ENCODE assay signal across 8 mouse cellular contexts in the genomic region with DNA sequence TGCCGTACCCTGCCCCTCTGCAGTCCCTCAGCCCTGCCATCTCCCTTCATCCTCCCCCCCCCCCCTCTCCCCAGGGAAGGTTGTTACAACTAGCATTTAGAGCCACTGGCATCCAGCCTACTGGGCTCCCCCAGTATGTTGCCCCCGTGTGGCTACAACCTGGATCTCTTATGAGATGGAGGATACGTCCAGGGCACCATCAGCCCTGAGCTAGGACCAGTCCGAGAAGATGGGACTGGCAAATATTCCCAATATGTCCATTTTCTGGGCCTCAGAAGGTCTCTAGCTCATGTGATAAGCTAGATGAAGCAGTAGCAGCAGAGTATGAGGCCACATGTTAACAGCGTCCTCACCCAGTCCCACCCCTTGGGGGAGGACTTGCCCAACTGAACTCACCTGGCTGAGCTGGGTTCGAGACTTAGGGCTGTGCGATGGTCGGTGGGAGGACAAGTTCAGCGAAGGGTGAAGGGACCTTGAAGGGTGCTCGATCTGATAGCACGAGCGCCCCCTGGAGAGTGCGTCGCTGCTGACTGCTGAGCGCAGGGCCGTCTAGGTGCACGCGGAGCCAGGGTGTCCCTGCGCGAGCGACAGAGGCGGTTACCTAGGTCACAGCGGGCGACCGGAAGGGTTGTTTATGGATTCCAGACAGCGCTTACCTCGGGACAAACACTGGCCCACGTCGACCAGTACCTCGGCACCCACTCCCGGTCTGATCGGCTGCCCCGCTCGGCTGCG. TPM values are rescaled to one million over a fixed set of nuclear protein-coding genes. Genes with fewer than 3 reads are reported as not detected.
DNase-seq lines count a peak whose midpoint lies in the region; ATAC-seq and TF ChIP-seq lines count a peak whose summit lies in the region.

No protein-coding gene starts in this region.

- no peaks in the 10 kb centered on the region for H3K9me3 ChIP-seq in embryonic facial prominence, embryonic 15.5 days (replicated peaks)
- H3K9me3 ChIP-seq in limb, embryonic 13.5 days, result no peaks in the 10 kb centered on the region
- H3K9me3 ChIP-seq in midbrain, embryonic 15.5 days, result no peaks in the 10 kb centered on the region

- peak overlapping the region; percentile 95 for H3K4me2 ChIP-seq in embryonic facial prominence, embryonic 15.5 days (replicated peaks)
- peak overlapping the region; percentile 85 for H3K4me2 ChIP-seq in limb, embryonic 13.5 days (replicated peaks)
- H3K4me2 ChIP-seq in midbrain, embryonic 15.5 days, result peak overlapping the region; percentile 85

- H3K4me1 ChIP-seq in bone marrow, adult 2 months (ENCODE audit: control insufficient read depth, insufficient read depth, low read length), result no peaks in the 10 kb centered on the region
- H3K4me1 ChIP-seq in embryonic facial prominence, embryonic 15.5 days, result peaks cover 28% of the 10 kb centered on the region
- H3K4me1 ChIP-seq in limb, embryonic 13.5 days, result peaks cover 28% of the 10 kb centered on the region
- peaks cover 20% of the 10 kb centered on the region for H3K4me1 ChIP-seq in midbrain, embryonic 15.5 days
- peaks cover 8% of the 10 kb centered on the region; the same call in 1 of the 2 replicates for H3K4me1 ChIP-seq in spleen, adult 2 months (ENCODE audit: control insufficient read depth, insufficient read depth, insufficient read length)

- H3K36me3 ChIP-seq in embryonic facial prominence, embryonic 15.5 days, result peaks cover 44% of the 10 kb centered on the region
- H3K36me3 ChIP-seq in limb, embryonic 13.5 days, result peaks cover 46% of the 10 kb centered on the region
- peaks cover 37% of the 10 kb centered on the region for H3K36me3 ChIP-seq in midbrain, embryonic 15.5 days (replicated peaks)
- H3K36me3 ChIP-seq in spleen, adult 2 months (ENCODE audit: control insufficient read depth, insufficient read depth, low read length), result peaks cover 37% of the 10 kb centered on the region

- H3K27ac ChIP-seq in bone marrow, adult 2 months (ENCODE audit: control insufficient read depth, insufficient read depth, low read depth, low read length, poor library complexity), result peak overlapping the region; percentile 85
- peak overlapping the region; percentile 94 for H3K27ac ChIP-seq in embryonic facial prominence, embryonic 15.5 days (replicated peaks)
- peak overlapping the region; percentile 87 for H3K27ac ChIP-seq in limb, embryonic 13.5 days
- H3K27ac ChIP-seq in midbrain, embryonic 15.5 days, result peak overlapping the region; percentile 95
- peak overlapping the region; percentile 96 for H3K27ac ChIP-seq in spleen, adult 2 months (ENCODE audit: insufficient read depth, low read length)

- no peak for TF ChIP-seq POLR2A in bone marrow, adult 2 months (IDR thresholded peaks at IDR 0.05; ENCODE audit: borderline replicate concordance, control insufficient read depth, low read depth, low read length)
- no peak for TF ChIP-seq POLR2A in spleen, adult 2 months (IDR thresholded peaks at IDR 0.05; ENCODE audit: low read depth, low read length)

- peak; percentile 95 for DNase-seq in A20 (ENCODE audit: low read depth, low spot score)
- peak; percentile 83 for DNase-seq in heart, adult 8-10 months (ENCODE audit: low spot score)
- DNase-seq in kidney, adult 9 months, result peak; percentile 91
- peak; percentile 78 to 84 for DNase-seq in spleen, adult 2 months (ENCODE audit: low read depth in 1 of 2, low spot score in 2 of 2)

- peak overlapping the region; percentile 65 for H3K9ac ChIP-seq in embryonic facial prominence, embryonic 15.5 days
- H3K9ac ChIP-seq in limb, embryonic 13.5 days, result peak overlapping the region; percentile 84
- H3K9ac ChIP-seq in midbrain, embryonic 15.5 days, result peak overlapping the region; percentile 85

- 1% methylated on average over 35 of the region's 35 CpGs for WGBS in bone marrow, adult 2 months
- under 1% methylated on average over 35 of the region's 35 CpGs for WGBS in embryonic facial prominence, embryonic 15.5 days
- WGBS in limb, embryonic 13.5 days, result 2% methylated on average over 35 of the region's 35 CpGs
- 1% methylated on average over 35 of the region's 35 CpGs for WGBS in midbrain, embryonic 15.5 days
- 2% methylated on average over 35 of the region's 35 CpGs for WGBS in spleen, adult 2 months

- ATAC-seq in embryonic facial prominence, embryonic 15.5 days (ENCODE audit: insufficient number of reproducible peaks, low FRiP score, low TSS enrichment, low read depth), result peak; percentile 81
- peak; percentile 77 for ATAC-seq in limb, embryonic 13.5 days (ENCODE audit: low FRiP score, low read depth)
- ATAC-seq in midbrain, embryonic 15.5 days (replicated peaks), result peak; percentile 80

- TF ChIP-seq CTCF in bone marrow, adult 2 months (IDR thresholded peaks at IDR 0.05; ENCODE audit: control insufficient read depth, insufficient read depth, low read length), result peak; percentile 80
- peak; percentile 72 for TF ChIP-seq CTCF in spleen, adult 2 months (IDR thresholded peaks at IDR 0.05; ENCODE audit: extremely low read depth, insufficient read depth, insufficient read length, insufficient replicate concordance)

- peak overlapping the region; percentile 94 for H3K4me3 ChIP-seq in bone marrow, adult 2 months (replicated peaks; ENCODE audit: control insufficient read depth, low read depth, low read length)
- H3K4me3 ChIP-seq in embryonic facial prominence, embryonic 15.5 days (replicated peaks), result peak overlapping the region; percentile 80
- H3K4me3 ChIP-seq in limb, embryonic 13.5 days, result peak overlapping the region; percentile 66
- H3K4me3 ChIP-seq in midbrain, embryonic 15.5 days, result peak overlapping the region; percentile 88
- H3K4me3 ChIP-seq in spleen, adult 2 months (ENCODE audit: extremely low read depth, insufficient read depth, insufficient read length), result peak overlapping the region; percentile 73

- H3K27me3 ChIP-seq in embryonic facial prominence, embryonic 15.5 days, result peaks cover 24% of the 10 kb centered on the region
- peaks cover 30% of the 10 kb centered on the region for H3K27me3 ChIP-seq in limb, embryonic 13.5 days
- H3K27me3 ChIP-seq in midbrain, embryonic 15.5 days (replicated peaks), result peaks cover 24% of the 10 kb centered on the region
- peaks cover under 1% of the 10 kb centered on the region; the same call in 1 of the 2 replicates for H3K27me3 ChIP-seq in spleen, adult 2 months (ENCODE audit: control insufficient read depth, insufficient read depth, low read length)

RNA-seq across cellular contexts. Expression of a gene that starts 0.5 kb away (rescaled TPM):
- 3.5 and 7.7 TPM in 2 replicates for polyA plus RNA-seq in bone marrow, adult 2 months (2011; ENCODE audit: insufficient read depth, insufficient read length, low replicate concordance, missing spikeins)
- 4.9 and 6.9 TPM in 2 replicates for polyA plus RNA-seq in embryonic facial prominence, embryonic 15.5 days (2015; fragmentation: Nextera tagmentation; extraction: Ambion mirVana)
- total RNA-seq in heart, adult 8-10 months (2022), result 10 to 100 TPM; 21.9 to 32.0 (median 24.4) TPM
- 5.4 and 5.8 TPM in 2 replicates for polyA plus RNA-seq in limb, embryonic 13.5 days (2015; fragmentation: Nextera tagmentation; extraction: Ambion mirVana)
- polyA plus RNA-seq in midbrain, embryonic 15.5 days (2015; fragmentation: Nextera tagmentation; extraction: Ambion mirVana), result 15.7 and 15.8 TPM in 2 replicates
- 26.6 and 28.4 TPM in 2 replicates for polyA plus RNA-seq in spleen, adult 2 months (2012; rRNA removed)

RNA-seq across cellular contexts. Expression of a gene that starts 3.6 kb away (rescaled TPM):
- polyA plus RNA-seq in bone marrow, adult 2 months (2011; ENCODE audit: insufficient read depth, insufficient read length, low replicate concordance, missing spikeins), result not detected in 2 replicates
- 1.8 and 2.0 TPM in 2 replicates for polyA plus RNA-seq in embryonic facial prominence, embryonic 15.5 days (2015; fragmentation: Nextera tagmentation; extraction: Ambion mirVana)
- total RNA-seq in heart, adult 8-10 months (2022), result under 1 TPM; 0.22 to 0.72 (median 0.31) TPM
- 1.3 TPM in 2 replicates for polyA plus RNA-seq in limb, embryonic 13.5 days (2015; fragmentation: Nextera tagmentation; extraction: Ambion mirVana)
- 2.1 and 2.7 TPM in 2 replicates for polyA plus RNA-seq in midbrain, embryonic 15.5 days (2015; fragmentation: Nextera tagmentation; extraction: Ambion mirVana)
- polyA plus RNA-seq in spleen, adult 2 months (2012; rRNA removed), result 2.9 and 4.6 TPM in 2 replicates

RNA-seq across cellular contexts. Expression of a gene that starts 5.9 kb away (rescaled TPM):
- 1.7 and 4.9 TPM in 2 replicates for polyA plus RNA-seq in bone marrow, adult 2 months (2011; ENCODE audit: insufficient read depth, insufficient read length, low replicate concordance, missing spikeins)
- 8.2 and 14.5 TPM in 2 replicates for polyA plus RNA-seq in embryonic facial prominence, embryonic 15.5 days (2015; fragmentation: Nextera tagmentation; extraction: Ambion mirVana)
- total RNA-seq in heart, adult 8-10 months (2022), result 1 to 10 TPM in 3 of 4 experiments, under 1 TPM in 1; 0.41 to 2.3 (median 2.2) TPM
- 0.23 and 0.29 TPM in 2 replicates for polyA plus RNA-seq in limb, embryonic 13.5 days (2015; fragmentation: Nextera tagmentation; extraction: Ambion mirVana)
- polyA plus RNA-seq in midbrain, embryonic 15.5 days (2015; fragmentation: Nextera tagmentation; extraction: Ambion mirVana), result 3.4 and 4.3 TPM in 2 replicates
- 1.5 and 1.6 TPM in 2 replicates for polyA plus RNA-seq in spleen, adult 2 months (2012; rRNA removed)

RNA-seq across cellular contexts. Expression of a gene that starts 11.5 kb away (rescaled TPM):
- polyA plus RNA-seq in bone marrow, adult 2 months (2011; ENCODE audit: insufficient read depth, insufficient read length, low replicate concordance, missing spikeins), result not detected in 2 replicates
- polyA plus RNA-seq in embryonic facial prominence, embryonic 15.5 days (2015; fragmentation: Nextera tagmentation; extraction: Ambion mirVana), result not detected in 2 replicates
- total RNA-seq in heart, adult 8-10 months (2022), result not detected
- 0.05 TPM in 1 of 2 replicates, not detected in the other for polyA plus RNA-seq in limb, embryonic 13.5 days (2015; fragmentation: Nextera tagmentation; extraction: Ambion mirVana)
- 0.05 TPM in 1 of 2 replicates, not detected in the other for polyA plus RNA-seq in midbrain, embryonic 15.5 days (2015; fragmentation: Nextera tagmentation; extraction: Ambion mirVana)
- polyA plus RNA-seq in spleen, adult 2 months (2012; rRNA removed), result 0.02 TPM in 1 of 2 replicates, not detected in the other

RNA-seq across cellular contexts. Expression of a gene that starts 17.7 kb away (rescaled TPM):
- 144 and 191 TPM in 2 replicates for polyA plus RNA-seq in bone marrow, adult 2 months (2011; ENCODE audit: insufficient read depth, insufficient read length, low replicate concordance, missing spikeins)
- 150 and 160 TPM in 2 replicates for polyA plus RNA-seq in embryonic facial prominence, embryonic 15.5 days (2015; fragmentation: Nextera tagmentation; extraction: Ambion mirVana)
- total RNA-seq in heart, adult 8-10 months (2022), result 10 to 100 TPM; 52.8 to 67.4 (median 57.4) TPM
- 146 and 162 TPM in 2 replicates for polyA plus RNA-seq in limb, embryonic 13.5 days (2015; fragmentation: Nextera tagmentation; extraction: Ambion mirVana)
- 115 and 121 TPM in 2 replicates for polyA plus RNA-seq in midbrain, embryonic 15.5 days (2015; fragmentation: Nextera tagmentation; extraction: Ambion mirVana)
- 113 and 131 TPM in 2 replicates for polyA plus RNA-seq in spleen, adult 2 months (2012; rRNA removed)

Comparison
In these comparisons a context has a peak if more than half of its experiments do, and no peak if none do; other contexts are left out.
1. Peak in every context shown above with its lines: DNase-seq, ATAC-seq, H3K4me3 ChIP-seq and H3K27ac ChIP-seq.